In the genomic region with DNA sequence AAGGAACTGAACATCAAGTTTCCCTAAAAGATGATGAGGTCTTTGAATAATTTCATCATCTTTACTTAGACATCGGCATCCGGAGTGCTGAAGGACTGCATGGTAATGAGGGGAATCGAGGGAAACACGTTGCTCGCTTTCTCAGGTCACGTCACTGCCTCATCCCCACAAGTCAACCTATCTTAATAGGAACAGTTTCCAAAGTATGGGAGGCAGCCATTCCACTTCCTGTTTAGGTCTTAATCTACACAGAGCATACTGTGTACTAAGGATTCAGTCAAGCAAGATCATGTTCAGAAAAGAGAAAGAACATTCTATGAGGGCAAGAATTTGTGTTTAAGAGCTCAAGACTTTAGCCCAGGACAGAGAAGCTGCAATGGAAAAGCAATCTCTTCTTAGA, we compare ENCODE assay signal across 16 mouse cellular contexts.
"Had no signal": no experiment of that assay in that cellular context is flagged by ENCODE, and none has a peak within 500 bp of the region (broad histone marks: within the 10 kb centered on the region; RNA-seq: fewer than 3 reads in every experiment).

No protein-coding gene starts in this region.

- H3K4me2 ChIP-seq: liver, embryonic 15.5 days; lung, embryonic 15.5 days; midbrain, embryonic 12.5 days; neural tube, embryonic 12.5 days; stomach, embryonic 15.5 days had no signal

- H3K27ac ChIP-seq: liver, embryonic 15.5 days; lung, embryonic 15.5 days; midbrain, embryonic 10.5 days; midbrain, embryonic 12.5 days; neural tube, embryonic 12.5 days; stomach, embryonic 15.5 days had no signal

- H3K36me3 ChIP-seq: liver, embryonic 15.5 days; lung, embryonic 15.5 days; midbrain, embryonic 10.5 days; midbrain, embryonic 12.5 days; neural tube, embryonic 12.5 days; stomach, embryonic 15.5 days had no signal

- ATAC-seq: liver, postnatal 0 days; lung, postnatal 0 days had no signal

- H3K9ac ChIP-seq: liver, embryonic 15.5 days; liver, postnatal 0 days; lung, embryonic 15.5 days; midbrain, embryonic 12.5 days; neural tube, embryonic 12.5 days; stomach, embryonic 15.5 days had no signal

- H3K9me3 ChIP-seq: liver, embryonic 15.5 days; lung, embryonic 15.5 days; midbrain, embryonic 10.5 days; midbrain, embryonic 12.5 days; neural tube, embryonic 12.5 days; stomach, embryonic 15.5 days had no signal

- H3K4me1 ChIP-seq: liver, embryonic 15.5 days; midbrain, embryonic 10.5 days; midbrain, embryonic 12.5 days; neural tube, embryonic 12.5 days; stomach, embryonic 15.5 days had no signal

- DNase-seq: liver, postnatal 0 days; lung, adult 2 months; lung, postnatal 14 days; lung, postnatal 4 days; midbrain, embryonic 14.5 days; right cerebral cortex, postnatal 14 days; thymus, adult 18-20 months; thymus, postnatal 14 days; thymus, postnatal 36 days had no signal

- H3K4me3 ChIP-seq: liver, embryonic 15.5 days; lung, embryonic 15.5 days; midbrain, embryonic 10.5 days; midbrain, embryonic 12.5 days; neural tube, embryonic 12.5 days; stomach, embryonic 15.5 days had no signal

- H3K27me3 ChIP-seq: liver, embryonic 15.5 days; lung, embryonic 15.5 days; midbrain, embryonic 12.5 days; neural tube, embryonic 12.5 days; stomach, embryonic 15.5 days had no signal
